Comparison of ENCODE assay signal across 10 mouse cellular contexts in genomic region chr12:80811646-80812509, GRCm38 (mm10). TPM values are rescaled to one million over a fixed set of nuclear protein-coding genes. Genes with fewer than 3 reads are reported as not detected.
DNase-seq lines count a peak whose midpoint lies in the region; ATAC-seq and TF ChIP-seq lines count a peak whose summit lies in the region.
"Had no signal": no experiment of that assay in that cellular context is flagged by ENCODE, and none has a peak within 500 bp of the region (broad histone marks: within the 10 kb centered on the region; RNA-seq: fewer than 3 reads in every experiment).

No protein-coding gene starts in this region.

- H3K4me3 ChIP-seq in midbrain, embryonic 10.5 days, result no peak overlapping the region
- no peak overlapping the region for H3K4me3 ChIP-seq in midbrain, embryonic 15.5 days
- H3K4me3 ChIP-seq in hindbrain, postnatal 0 days (ENCODE audit: low read length), result no peak overlapping the region
- H3K4me3 ChIP-seq in neural tube, embryonic 14.5 days (ENCODE audit: low read depth, low read length), result no peak overlapping the region

- no peaks in the 10 kb centered on the region for H3K27me3 ChIP-seq in midbrain, embryonic 10.5 days (ENCODE audit: low read depth, poor library complexity, severe bottlenecking)
- no peaks in the 10 kb centered on the region for H3K27me3 ChIP-seq in midbrain, embryonic 15.5 days (replicated peaks)
- H3K27me3 ChIP-seq in hindbrain, postnatal 0 days (ENCODE audit: insufficient read depth, low read length), result no peaks in the 10 kb centered on the region
- no peaks in the 10 kb centered on the region for H3K27me3 ChIP-seq in neural tube, embryonic 14.5 days (ENCODE audit: control insufficient read depth, insufficient read depth, low read length)

- no peak overlapping the region for H3K9ac ChIP-seq in midbrain, embryonic 15.5 days
- no peak overlapping the region for H3K9ac ChIP-seq in hindbrain, postnatal 0 days (replicated peaks; ENCODE audit: low read length)
- H3K9ac ChIP-seq in neural tube, embryonic 14.5 days (replicated peaks; ENCODE audit: low read depth, low read length), result no peak overlapping the region

- no peak for ATAC-seq in midbrain, embryonic 15.5 days (replicated peaks)
- ATAC-seq in hindbrain, postnatal 0 days, result no peak
- no peak for ATAC-seq in neural tube, embryonic 14.5 days (ENCODE audit: low read depth)
- no peak for ATAC-seq in activated CD4-positive, CD25-positive, alpha-beta regulatory T cell, adult 4 months

- WGBS in midbrain, embryonic 10.5 days, result 59% methylated on average over 6 of the region's 6 CpGs
- 33% methylated on average over 6 of the region's 6 CpGs for WGBS in midbrain, embryonic 15.5 days
- 45% methylated on average over 6 of the region's 6 CpGs for WGBS in hindbrain, postnatal 0 days
- 53% methylated on average over 6 of the region's 6 CpGs for WGBS in neural tube, embryonic 14.5 days

- no peak overlapping the region for H3K4me2 ChIP-seq in midbrain, embryonic 15.5 days
- no peak overlapping the region for H3K4me2 ChIP-seq in hindbrain, postnatal 0 days (ENCODE audit: low read depth, low read length)
- no peak overlapping the region for H3K4me2 ChIP-seq in neural tube, embryonic 14.5 days (ENCODE audit: low read depth, low read length)

- peaks cover 52% of the 10 kb centered on the region for H3K4me1 ChIP-seq in midbrain, embryonic 10.5 days
- H3K4me1 ChIP-seq in midbrain, embryonic 15.5 days, result peaks cover 10% of the 10 kb centered on the region
- H3K4me1 ChIP-seq in hindbrain, postnatal 0 days (ENCODE audit: insufficient read depth, low read length), result peaks cover 12% of the 10 kb centered on the region; the same call in 1 of the 2 replicates
- H3K4me1 ChIP-seq in neural tube, embryonic 14.5 days (ENCODE audit: control insufficient read depth, insufficient read depth, low read length), result peaks cover 15% of the 10 kb centered on the region

- H3K27ac ChIP-seq in midbrain, embryonic 10.5 days (replicated peaks), result peak overlapping the region; percentile 49
- H3K27ac ChIP-seq in midbrain, embryonic 15.5 days, result no peak overlapping the region
- peak overlapping the region; percentile 12; the same call in 1 of the 2 replicates for H3K27ac ChIP-seq in hindbrain, postnatal 0 days
- H3K27ac ChIP-seq in neural tube, embryonic 14.5 days (ENCODE audit: low read depth, low read length), result peak overlapping the region; percentile 12; the same call in 1 of the 2 replicates

- no peaks in the 10 kb centered on the region for H3K9me3 ChIP-seq in midbrain, embryonic 10.5 days (replicated peaks)
- H3K9me3 ChIP-seq in midbrain, embryonic 15.5 days, result no peaks in the 10 kb centered on the region
- no peaks in the 10 kb centered on the region for H3K9me3 ChIP-seq in hindbrain, postnatal 0 days (ENCODE audit: low read length)
- no peaks in the 10 kb centered on the region for H3K9me3 ChIP-seq in neural tube, embryonic 14.5 days (ENCODE audit: control insufficient read depth, low read length)

- no peaks in the 10 kb centered on the region for H3K36me3 ChIP-seq in midbrain, embryonic 10.5 days
- no peaks in the 10 kb centered on the region for H3K36me3 ChIP-seq in midbrain, embryonic 15.5 days (replicated peaks)
- H3K36me3 ChIP-seq in hindbrain, postnatal 0 days (ENCODE audit: insufficient read depth, low read length), result no peaks in the 10 kb centered on the region
- no peaks in the 10 kb centered on the region for H3K36me3 ChIP-seq in neural tube, embryonic 14.5 days (ENCODE audit: control insufficient read depth, insufficient read depth, low read length)

- TF ChIP-seq CTCF in hindbrain, postnatal 0 days (IDR thresholded peaks at IDR 0.05; ENCODE audit: low read depth), result no peak

- no peak for DNase-seq in midbrain, embryonic 10.5 days (ENCODE audit: low spot score)
- DNase-seq in embryo, embryonic 10.5 days (ENCODE audit: low spot score), result peak; percentile 36
- DNase-seq in hindbrain, postnatal 0 days (ENCODE audit: low spot score), result no peak
- no peak for DNase-seq in frontal cortex, postnatal 25 days (ENCODE audit: low spot score in 2 of 2)
- no peak for DNase-seq in cerebellum, adult 18-20 months
- DNase-seq: kidney, postnatal 14 days had no signal

RNA-seq across cellular contexts. Expression of gene Susd6, which starts 21.6 kb away (rescaled TPM):
- polyA plus RNA-seq in midbrain, embryonic 10.5 days (2016; fragmentation: Nextera tagmentation; extraction: Ambion mirVana), result 13.9 and 16.6 TPM in 2 replicates
- polyA plus RNA-seq in midbrain, embryonic 15.5 days (2015; fragmentation: Nextera tagmentation; extraction: Ambion mirVana), result 13.2 and 13.6 TPM in 2 replicates
- 21.3 and 26.3 TPM in 2 replicates for total RNA-seq in hindbrain, postnatal 0 days (2014; rRNA removed)
- polyA plus RNA-seq in hindbrain, postnatal 0 days (2015; fragmentation: Nextera tagmentation; extraction: Ambion mirVana), result 9.2 and 9.9 TPM in 2 replicates
- 11.6 and 13.6 TPM in 2 replicates for polyA plus RNA-seq in neural tube, embryonic 14.5 days (2014; fragmentation: Nextera tagmentation; extraction: Ambion mirVana)
- polyA plus RNA-seq in activated CD4-positive, CD25-positive, alpha-beta regulatory T cell, adult 4 months (2017; shearing (Covaris generic)), result 10 to 100 TPM; 21.8 to 29.4 TPM

RNA-seq across cellular contexts. Expression of gene Ccdc177, which starts 51.4 kb away (rescaled TPM):
- 2.0 and 2.2 TPM in 2 replicates for polyA plus RNA-seq in midbrain, embryonic 10.5 days (2016; fragmentation: Nextera tagmentation; extraction: Ambion mirVana)
- polyA plus RNA-seq in midbrain, embryonic 15.5 days (2015; fragmentation: Nextera tagmentation; extraction: Ambion mirVana), result 5.9 and 6.6 TPM in 2 replicates
- 18.6 and 23.7 TPM in 2 replicates for total RNA-seq in hindbrain, postnatal 0 days (2014; rRNA removed)
- polyA plus RNA-seq in hindbrain, postnatal 0 days (2015; fragmentation: Nextera tagmentation; extraction: Ambion mirVana), result 1.8 and 2.0 TPM in 2 replicates
- 3.1 and 3.6 TPM in 2 replicates for polyA plus RNA-seq in neural tube, embryonic 14.5 days (2014; fragmentation: Nextera tagmentation; extraction: Ambion mirVana)
- polyA plus RNA-seq in activated CD4-positive, CD25-positive, alpha-beta regulatory T cell, adult 4 months (2017; shearing (Covaris generic)), result not detected
- total RNA-seq: adrenal gland, adult 18-20 months had no signal
